Mouse (Mus musculus) adrenal gland (tissue): ENCODE data around the gene D930048N14Rik.
"Not testable (repeated sequence)": the region's sequence is repeated elsewhere in the genome, so short reads cannot be mapped to it uniquely, and the experiment has no call there.

Source experiments
- intact Hi-C: fragments of 180-260 bp; cut with DNase I; formaldehyde crosslinking; loops from one replicate; pipeline ENCODE4 v1.15.1; 2025

The D930048N14Rik gene

DNA sequence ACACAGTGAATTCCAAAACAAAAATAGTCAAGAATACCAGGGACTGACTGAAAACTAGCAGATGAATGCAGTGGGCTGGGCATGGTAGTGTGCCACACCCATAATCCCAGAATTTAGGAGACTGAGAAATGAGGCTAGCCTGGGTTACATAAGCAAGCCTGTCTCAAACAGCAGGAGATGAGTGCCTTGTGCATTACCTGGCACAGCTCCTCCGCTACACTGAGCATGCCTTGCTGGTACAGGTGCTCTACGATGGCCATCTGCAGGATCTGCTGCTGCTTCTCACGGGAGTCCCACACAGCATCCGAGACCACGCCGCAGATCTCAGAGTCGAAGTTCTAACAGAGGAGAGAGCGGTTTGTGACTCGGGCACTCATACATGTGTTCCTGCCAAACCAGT is 23.3 kb upstream of the D930048N14Rik start:
- intact Hi-C loops = no loop called here

- intact Hi-C loops = no loop called here
These were observed 22.8 kb upstream of the D930048N14Rik start for GRCm38 (mm10) chr11:51627907-51628306.

DNA sequence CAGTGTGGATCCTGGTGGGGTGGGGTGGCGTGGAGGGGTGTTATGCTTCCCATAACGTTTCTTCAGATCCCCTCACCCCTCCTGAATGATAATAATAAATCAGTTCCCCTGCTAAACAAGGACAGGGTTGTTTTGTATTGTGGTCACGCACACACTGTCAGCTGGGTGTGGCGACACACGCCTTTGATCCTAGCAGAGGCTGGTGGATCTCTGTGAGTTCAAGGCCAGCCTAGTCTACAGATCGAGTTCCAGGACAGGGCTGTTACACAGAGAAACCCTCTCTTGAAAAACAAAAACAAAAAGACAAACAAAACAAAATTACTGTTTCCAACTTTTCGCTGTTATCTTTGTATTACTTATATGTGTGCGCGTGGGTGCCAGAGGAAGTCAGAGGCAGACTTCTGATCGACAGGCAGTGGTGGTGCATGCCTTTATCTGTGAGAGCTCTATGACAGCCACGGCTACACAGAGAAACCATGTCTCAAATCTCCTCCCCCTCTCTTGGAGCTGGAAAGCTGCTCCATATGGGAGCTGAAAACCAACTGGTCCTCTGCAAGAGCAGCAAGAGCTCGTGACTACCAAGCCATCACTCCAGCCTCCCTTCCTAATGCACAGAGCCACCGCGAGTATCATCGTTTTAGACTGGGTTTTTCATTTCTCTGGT is 21.0 kb upstream of the D930048N14Rik start:
- intact Hi-C loops = no loop called here

GRCm38 (mm10) chr11:51632130-51632753 is 18.5 kb upstream of the D930048N14Rik start:
- intact Hi-C loops = no loop called here

- intact Hi-C loops = not testable (repeated sequence)
These were observed 17.6 kb upstream of the D930048N14Rik start for GRCm38 (mm10) chr11:51633200-51633599.

- intact Hi-C loops = no loop called here
These were observed 17.0 kb upstream of the D930048N14Rik start for GRCm38 (mm10) chr11:51633721-51634120.

GRCm38 (mm10) chr11:51635127-51635524 is 15.6 kb upstream of the D930048N14Rik start:
- intact Hi-C loops = no loop called here

DNA sequence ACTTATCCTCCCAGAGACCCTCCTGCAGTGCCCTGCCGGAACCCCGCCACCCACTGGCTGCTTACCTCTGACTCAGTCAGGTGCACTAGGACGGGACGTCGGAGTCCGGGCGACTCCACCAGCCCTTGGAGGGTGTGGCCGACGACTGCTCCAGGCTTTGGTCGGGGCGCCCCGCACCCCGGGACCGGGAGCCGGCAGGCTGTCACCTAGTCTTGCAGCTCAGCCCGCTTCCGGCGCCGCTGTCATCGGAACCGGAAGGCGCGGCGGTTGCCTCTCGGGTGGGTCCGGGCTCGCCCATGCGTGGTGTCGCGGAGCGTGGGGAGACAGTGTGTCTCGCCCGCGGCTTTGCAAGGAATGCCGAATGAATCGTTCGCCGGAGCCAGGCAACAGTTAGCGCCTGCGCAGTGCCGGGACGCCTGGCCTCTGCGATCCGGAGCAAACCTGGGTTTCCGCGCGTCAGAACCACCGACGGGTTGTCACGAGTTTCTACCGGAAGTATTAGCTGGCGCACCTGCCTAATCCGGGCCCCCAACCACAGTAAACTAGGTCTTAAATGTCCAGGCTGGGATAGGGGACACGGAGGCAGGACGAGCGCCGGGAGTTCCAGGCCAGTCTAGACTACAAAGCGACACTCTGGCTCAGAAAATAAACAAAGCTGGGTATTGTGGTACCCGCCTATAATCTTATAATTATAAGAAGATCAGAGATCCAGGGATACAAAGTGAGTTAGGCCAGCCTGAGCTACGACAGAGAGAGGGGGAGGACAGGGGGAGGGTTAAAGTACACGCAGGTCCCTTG is 15.0 kb upstream of the D930048N14Rik start, which contains the start of gene Rmnd5b:
Rmnd5b (minus strand) TSS at position 372 of the 798 bp plus-strand sequence.
- intact Hi-C loops = no loop called here

DNA sequence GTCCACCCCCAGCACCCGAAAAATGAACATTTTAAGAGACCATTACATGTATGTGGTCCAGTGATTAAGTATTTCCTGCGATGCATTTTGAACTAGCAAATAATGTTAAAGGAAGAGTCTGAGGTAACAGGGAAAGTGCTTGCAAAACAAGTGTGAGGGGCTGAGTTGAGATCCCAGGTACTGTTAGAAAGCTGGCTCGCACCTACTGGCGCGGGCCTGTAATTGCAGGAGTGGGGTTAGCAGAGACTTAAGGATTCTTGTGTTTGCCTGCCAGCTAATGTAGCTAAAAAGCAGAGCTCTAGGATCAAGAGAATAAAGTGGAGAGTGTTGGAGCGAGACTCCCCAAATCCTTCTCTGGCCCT is 14.4 kb upstream of the D930048N14Rik start:
- intact Hi-C loops = no loop called here

DNA sequence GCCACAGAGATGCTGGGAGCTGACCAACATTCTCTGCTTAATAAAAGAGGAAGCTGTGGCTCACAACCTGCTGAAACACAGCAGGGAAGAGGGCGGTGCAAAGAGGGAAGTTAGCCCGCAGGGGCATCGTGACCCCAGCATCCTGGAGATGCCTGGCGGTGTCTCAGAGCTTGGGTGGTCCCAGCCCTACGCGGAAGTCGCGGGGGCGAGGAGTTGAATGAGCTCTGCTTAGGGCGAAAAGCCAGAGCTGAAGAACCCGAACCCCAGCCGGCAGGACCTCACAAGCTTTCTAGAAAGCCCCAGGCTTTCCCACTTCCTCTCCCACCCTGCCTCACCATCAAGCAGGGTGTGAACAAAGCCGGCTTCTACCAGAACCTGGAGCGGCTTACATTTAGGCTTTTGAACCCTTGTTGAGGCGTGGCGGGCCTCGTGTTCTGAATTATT is 12.8 kb upstream of the D930048N14Rik start:
- intact Hi-C loops = no loop called here

- intact Hi-C loops = no loop called here
These were observed 12.3 kb upstream of the D930048N14Rik start for GRCm38 (mm10) chr11:51638497-51638896.

- intact Hi-C loops = no loop called here
These were observed 10.0 kb upstream of the D930048N14Rik start for GRCm38 (mm10) chr11:51640748-51641147.

DNA sequence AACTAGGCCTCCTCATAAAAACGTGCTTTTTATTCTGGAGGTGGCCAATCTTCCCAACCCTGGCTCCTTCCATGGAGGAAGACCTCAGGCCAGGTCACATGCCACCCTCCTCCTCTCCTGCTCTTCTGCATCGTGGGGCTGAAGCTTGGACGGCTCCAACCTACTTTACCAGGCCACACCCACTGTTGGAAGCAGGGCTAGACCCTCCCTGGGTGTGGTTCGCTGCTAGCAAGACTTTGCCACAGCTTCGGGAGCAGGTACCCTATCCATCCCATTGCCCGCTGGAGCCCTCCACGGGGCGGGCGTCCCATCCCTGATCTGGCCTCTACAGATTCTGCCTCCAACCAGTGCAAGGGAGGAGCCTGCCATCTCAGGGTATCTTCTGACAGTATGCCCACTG is 7.6 kb upstream of the D930048N14Rik start:
- intact Hi-C loops = no loop called here

DNA sequence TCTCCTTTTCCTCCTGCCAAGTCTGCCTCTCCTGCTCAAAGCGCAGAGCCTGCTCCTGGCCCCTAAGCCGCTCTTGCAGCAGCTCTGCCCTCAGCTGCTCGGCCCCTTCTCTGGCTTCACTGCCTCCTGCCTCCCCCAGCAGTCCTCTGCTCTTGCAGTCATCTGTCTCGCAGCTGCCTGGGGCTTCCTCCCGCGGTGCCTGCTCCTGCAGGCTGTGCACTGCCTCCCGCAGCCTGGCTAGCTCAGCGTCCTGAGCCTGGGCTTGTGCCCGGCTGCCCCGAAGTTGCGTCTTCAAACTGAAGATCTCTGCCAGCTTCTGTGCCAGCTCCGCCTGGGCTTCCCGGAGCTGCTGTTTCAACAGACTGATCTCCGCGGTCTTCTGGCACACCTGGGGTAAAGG is 7.0 kb upstream of the D930048N14Rik start:
- intact Hi-C loops = no loop called here

DNA sequence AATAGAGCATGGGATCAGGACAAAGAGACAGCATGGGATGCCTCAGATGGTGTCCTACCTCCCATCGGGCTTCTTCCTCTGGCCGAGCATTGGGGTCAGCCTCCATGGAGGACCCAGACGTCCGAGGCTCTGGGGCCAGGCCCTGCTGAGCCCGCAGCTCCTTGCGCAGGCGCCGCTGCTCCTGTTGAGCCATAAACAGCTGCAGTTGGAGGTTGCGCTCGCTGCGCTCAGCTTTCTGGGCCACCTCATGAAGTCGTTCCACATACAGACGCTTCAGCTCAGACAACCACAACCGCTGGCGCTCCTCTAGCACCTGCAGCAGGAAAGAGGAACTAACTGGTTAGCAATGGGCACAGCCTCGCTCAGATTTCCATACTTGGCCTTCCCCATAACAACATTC is 6.5 kb upstream of the D930048N14Rik start:
- intact Hi-C loops = no loop called here

GRCm38 (mm10) chr11:51645293-51645692 is 5.5 kb upstream of the D930048N14Rik start:
- intact Hi-C loops = no loop called here

GRCm38 (mm10) chr11:51646245-51646644 is 4.5 kb upstream of the D930048N14Rik start:
- intact Hi-C loops = no loop called here

DNA sequence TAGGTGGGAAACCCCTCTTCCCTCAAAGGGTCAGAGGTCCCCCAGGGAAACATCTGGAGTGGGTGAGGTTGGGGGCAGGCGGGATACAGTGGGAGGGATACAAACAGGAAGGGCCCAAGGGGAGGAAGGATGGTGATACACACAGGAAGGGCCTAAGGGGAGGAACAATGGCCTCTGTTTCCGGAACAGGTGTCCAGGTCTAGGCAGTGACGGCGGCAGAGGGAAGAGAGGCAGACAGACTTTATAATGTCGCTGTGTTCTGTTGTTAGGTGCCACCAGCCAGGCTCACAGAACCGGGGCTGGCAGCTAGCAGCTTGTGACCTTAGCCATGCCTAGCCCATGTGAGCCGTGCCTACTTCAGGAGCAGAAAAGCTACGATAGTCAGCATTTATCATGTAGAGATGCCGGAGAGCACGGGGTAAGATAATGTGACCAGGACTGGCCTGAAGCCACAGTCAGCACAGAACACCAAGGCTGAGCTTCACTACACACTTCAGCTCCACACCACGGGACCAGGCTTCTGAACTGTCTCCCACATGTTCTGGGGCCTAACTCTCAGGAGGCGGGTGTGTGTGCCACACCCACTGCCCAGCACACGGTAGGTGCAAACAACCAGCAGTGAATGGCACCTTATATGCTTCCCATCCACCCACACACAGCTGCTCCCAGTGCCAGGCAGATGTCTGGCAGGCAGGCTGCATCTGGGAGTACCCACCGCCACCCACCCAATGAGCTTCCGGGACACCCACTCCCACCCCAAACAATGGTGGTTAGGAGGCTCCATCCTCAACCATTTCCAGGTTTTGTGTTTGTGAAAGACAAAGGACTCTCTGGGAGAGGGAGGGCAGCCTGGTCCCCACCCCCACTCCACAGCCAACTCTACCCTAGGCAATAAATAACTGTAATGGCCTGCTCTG is 3.7 kb upstream of the D930048N14Rik start:
- intact Hi-C loops = no loop called here

DNA sequence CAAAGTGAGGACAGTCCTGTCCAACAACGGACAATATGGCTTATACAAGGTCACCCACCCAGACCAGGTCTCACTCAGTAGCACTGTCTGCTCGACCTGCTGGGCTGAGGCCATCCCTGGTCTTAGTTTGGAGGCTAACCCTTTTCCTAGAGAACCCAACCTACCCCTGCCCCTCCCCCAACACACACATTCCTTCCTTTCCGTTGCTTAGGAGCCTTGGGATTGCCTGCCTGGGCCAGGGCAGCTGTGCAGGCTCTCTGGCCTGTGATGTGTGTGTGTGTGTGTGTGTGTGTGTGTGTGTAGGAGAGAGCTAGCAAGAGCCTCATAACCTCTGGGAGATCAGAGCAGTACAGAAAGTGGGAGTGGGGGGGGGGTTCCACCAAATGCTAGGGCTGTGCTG is 2.2 kb upstream of the D930048N14Rik start:
- intact Hi-C loops = no loop called here

- intact Hi-C loops = no loop called here
These were observed 1.5 kb upstream of the D930048N14Rik start for GRCm38 (mm10) chr11:51649111-51649888.
